Mouse (Mus musculus) c-Kit-positive CD71-positive TER-119-positive erythroid progenitor cells, embryonic 14.5 days (primary cell): ENCODE results near the gene Arih2.

Experiments
- DNase-seq: peaks from one replicate; pipeline ENCODE4 v3.0.0-alpha.2; 2013; ENCODE audit warnings: low spot score

Gene Arih2

GRCm38 (mm10) chr9:108579344-108579690 is 69.9 kb downstream of the Arih2 start:
- no peak for DNase-seq

GRCm38 (mm10) chr9:108578545-108579343 is 70.4 kb downstream of the Arih2 start, which contains the start of gene Wdr6:
Gene Wdr6 (minus strand): TSS chr9:108578739.
- DNase-seq: peak; percentile 77

- no peak for DNase-seq
These were observed 71.1 kb downstream of the Arih2 start for GRCm38 (mm10) chr9:108577934-108578544.

GRCm38 (mm10) chr9:108577025-108577424 is 72.2 kb downstream of the Arih2 start:
- DNase-seq: no peak

- no peak for DNase-seq
These were observed 73.6 kb downstream of the Arih2 start for GRCm38 (mm10) chr9:108575321-108576297.

GRCm38 (mm10) chr9:108574921-108575320 is 74.3 kb downstream of the Arih2 start:
- DNase-seq: no peak

GRCm38 (mm10) chr9:108573774-108574690 is 75.2 kb downstream of the Arih2 start:
- DNase-seq: no peak

- no peak for DNase-seq
These were observed 76.9 kb downstream of the Arih2 start for GRCm38 (mm10) chr9:108572321-108572720.

GRCm38 (mm10) chr9:108571401-108571973 is 77.7 kb downstream of the Arih2 start:
- DNase-seq: no peak

GRCm38 (mm10) chr9:108570207-108570896 is 78.8 kb downstream of the Arih2 start:
- peak; percentile 84 for DNase-seq

- peak; percentile 91 for DNase-seq
These were observed 79.6 kb downstream of the Arih2 start, which contains the start of gene Dalrd3 for GRCm38 (mm10) chr9:108569381-108570206. Gene Dalrd3 (plus strand): TSS chr9:108569886.

GRCm38 (mm10) chr9:108568511-108568921 is 80.7 kb downstream of the Arih2 start:
- DNase-seq: no peak

- no peak for DNase-seq
These were observed 81.2 kb downstream of the Arih2 start for GRCm38 (mm10) chr9:108567931-108568419.

GRCm38 (mm10) chr9:108566815-108567776 is 82.1 kb downstream of the Arih2 start, which contains the start of gene Ndufaf3:
Gene Ndufaf3 (minus strand): TSS chr9:108567434.
- peak; percentile 92 for DNase-seq

GRCm38 (mm10) chr9:108565881-108566814 is 83.0 kb downstream of the Arih2 start:
- DNase-seq: no peak

- DNase-seq: no peak
These were observed 85.1 kb downstream of the Arih2 start for GRCm38 (mm10) chr9:108564131-108564530.

GRCm38 (mm10) chr9:108563671-108564070 is 85.5 kb downstream of the Arih2 start:
- no peak for DNase-seq
